Mouse (Mus musculus) limb, embryonic 12.5 days (tissue): Measurements from ENCODE around the gene Slc35a2. TPM values are rescaled to one million over a fixed set of nuclear protein-coding genes. Genes with fewer than 3 reads are reported as not detected.

Experiments used
- polyA plus RNA-seq: library from polyadenylated mRNA; unstranded; fragments of >200 nt; fragmentation: Nextera tagmentation; extraction: Ambion mirVana; gene quantifications from 2 replicates; pipeline ENCODE4 v1.2.1, GENCODE M21; 2016

The Slc35a2 gene
- polyA plus RNA-seq, 1 experiment from 2014 or later = 30.8 TPM

Other genes starting within 250 kb of the Slc35a2 start
- gene Syp, start 245.6 kb upstream of the Slc35a2 start, polyA plus RNA-seq = 0.83 and 1.1 TPM in 2 replicates
- 7.2 and 7.4 TPM in 2 replicates for gene Prickle3, start 226.8 kb upstream of the Slc35a2 start, polyA plus RNA-seq
- 68.9 and 76.6 TPM in 2 replicates for gene Plp2, start 212.6 kb upstream of the Slc35a2 start, polyA plus RNA-seq
- gene Magix, start 202.8 kb upstream of the Slc35a2 start, polyA plus RNA-seq = 0.31 TPM in 1 of 2 replicates, not detected in the other
- 42.9 and 43.2 TPM in 2 replicates for gene Gpkow, start 186.9 kb upstream of the Slc35a2 start, polyA plus RNA-seq
- 27.5 and 29.1 TPM in 2 replicates for gene Wdr45, start 169.7 kb upstream of the Slc35a2 start, polyA plus RNA-seq
- gene Gm45208, start 161.8 kb upstream of the Slc35a2 start, polyA plus RNA-seq = 0.96 TPM in 1 of 2 replicates, not detected in the other
- gene Praf2, start 155.6 kb upstream of the Slc35a2 start, polyA plus RNA-seq = 66.5 and 70.9 TPM in 2 replicates
- gene Ccdc120, start 133.1 kb upstream of the Slc35a2 start, polyA plus RNA-seq = 22.5 and 24.8 TPM in 2 replicates
- gene Tfe3, start 121.5 kb upstream of the Slc35a2 start, polyA plus RNA-seq = 27.7 and 30.4 TPM in 2 replicates
- gene Gripap1, start 94.3 kb upstream of the Slc35a2 start, polyA plus RNA-seq = 43.5 and 44.7 TPM in 2 replicates
- 0.80 and 0.90 TPM in 2 replicates for gene Kcnd1, start 61.7 kb upstream of the Slc35a2 start, polyA plus RNA-seq
- 58.0 and 67.0 TPM in 2 replicates for gene Otud5, start 42.7 kb upstream of the Slc35a2 start, polyA plus RNA-seq
- gene Pim2, start 5.8 kb upstream of the Slc35a2 start, polyA plus RNA-seq = 6.2 and 6.8 TPM in 2 replicates
- gene Pqbp1, start 15.2 kb downstream of the Slc35a2 start, polyA plus RNA-seq = 147 and 149 TPM in 2 replicates
- 153 and 159 TPM in 2 replicates for gene Timm17b, start 15.3 kb downstream of the Slc35a2 start, polyA plus RNA-seq
- gene Gm10491, start 23.8 kb downstream of the Slc35a2 start, polyA plus RNA-seq = not detected in 2 replicates
- gene Gm10490, start 25.5 kb downstream of the Slc35a2 start, polyA plus RNA-seq = not detected in 2 replicates
- gene Pcsk1n, start 35.8 kb downstream of the Slc35a2 start, polyA plus RNA-seq = 0.35 and 0.99 TPM in 2 replicates
- not detected in 2 replicates for gene Eras, start 44.6 kb downstream of the Slc35a2 start, polyA plus RNA-seq
- 52.9 and 53.6 TPM in 2 replicates for gene Hdac6, start 63.9 kb downstream of the Slc35a2 start, polyA plus RNA-seq
- gene Gata1, start 94.0 kb downstream of the Slc35a2 start, polyA plus RNA-seq = 2.0 and 2.3 TPM in 2 replicates
- not detected in 2 replicates for gene Glod5, start 134.5 kb downstream of the Slc35a2 start, polyA plus RNA-seq
- 87.7 and 90.6 TPM in 2 replicates for gene Suv39h1, start 190.7 kb downstream of the Slc35a2 start, polyA plus RNA-seq
- gene Was, start 206.5 kb downstream of the Slc35a2 start, polyA plus RNA-seq = 0.10 and 0.31 TPM in 2 replicates
- 20.5 and 20.9 TPM in 2 replicates for gene Wdr13, start 248.9 kb downstream of the Slc35a2 start, polyA plus RNA-seq